Mouse (Mus musculus): ENCODE data around the gene Tbc1d4. TPM values are rescaled to one million over a fixed set of nuclear protein-coding genes. Genes with fewer than 3 reads are reported as not detected.

Tbc1d4 gene
- total RNA-seq, 2 experiments from 2014 or later, result 36.8 to 39.9 TPM

Other genes with a start within 250 kb of the Tbc1d4 start
- gene Commd6, start 31.5 kb upstream of the Tbc1d4 start, total RNA-seq (2021), result 10 to 100 TPM; 35.0 to 37.7 TPM
- 10 to 100 TPM; 33.9 to 35.3 TPM for gene Uchl3, start 44.8 kb upstream of the Tbc1d4 start, total RNA-seq (2021)
- 1 to 10 TPM; 1.7 TPM for gene Gm9922, start 120.6 kb upstream of the Tbc1d4 start, total RNA-seq (2021)
- 100 to 1,000 TPM; 490 to 502 TPM for gene Lmo7, start 120.8 kb upstream of the Tbc1d4 start, total RNA-seq (2021)